Mouse (Mus musculus) skeletal muscle tissue, postnatal 0 days (tissue): ENCODE data around the gene Aldoart1. TPM values are rescaled to one million over a fixed set of nuclear protein-coding genes. Genes with fewer than 3 reads are reported as not detected.

Experiments
- polyA plus RNA-seq: library from polyadenylated mRNA; unstranded; fragments of >200 nt; fragmentation: Nextera tagmentation; extraction: Ambion mirVana; gene quantifications from 2 replicates; pipeline ENCODE4 v1.2.1, GENCODE M21; 2015

Aldoart1 gene
- 0.51 and 0.55 TPM in 2 replicates for polyA plus RNA-seq

GRCm38 (mm10) chr4:72852534-72852933, at the start of gene Aldoart1:
Gene Aldoart1, minus strand, starts transcription at chr4:72852634.

